Mouse (Mus musculus): Measurements from ENCODE around the gene Cldn13.
A peak's percentile ranks its signal among the peaks of the same experiment; 100 is the strongest.
"Not testable (repeated sequence)": the region's sequence is repeated elsewhere in the genome, so short reads cannot be mapped to it uniquely, and the experiment has no call there.

Cldn13 gene

GRCm38 (mm10) chr5:134933686-134934085, 18.4 kb upstream of the Cldn13 start:
- DNase-seq (ENCODE audit: low spot score), result not testable (repeated sequence)

DNA sequence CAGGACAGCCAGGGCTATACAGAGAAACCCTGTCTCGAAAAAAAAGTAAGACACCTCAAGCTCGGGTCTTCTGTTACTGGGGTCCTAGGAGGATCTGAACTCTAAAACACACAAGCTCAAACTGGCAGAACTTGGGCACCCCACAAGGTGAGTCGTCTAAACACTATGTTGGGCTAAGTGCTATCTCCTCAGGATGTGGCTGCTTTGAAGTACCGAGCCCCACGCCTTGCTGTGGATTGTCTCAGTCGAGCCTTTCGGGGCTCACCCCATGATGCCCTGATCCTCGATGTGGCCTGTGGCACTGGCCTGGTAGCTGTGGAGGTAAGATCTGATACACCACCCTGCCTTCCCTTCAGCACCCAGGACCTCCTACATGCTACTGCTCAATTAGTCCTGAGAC, 18.0 kb upstream of the Cldn13 start:
- DNase-seq (ENCODE audit: low spot score), result no peak

DNA sequence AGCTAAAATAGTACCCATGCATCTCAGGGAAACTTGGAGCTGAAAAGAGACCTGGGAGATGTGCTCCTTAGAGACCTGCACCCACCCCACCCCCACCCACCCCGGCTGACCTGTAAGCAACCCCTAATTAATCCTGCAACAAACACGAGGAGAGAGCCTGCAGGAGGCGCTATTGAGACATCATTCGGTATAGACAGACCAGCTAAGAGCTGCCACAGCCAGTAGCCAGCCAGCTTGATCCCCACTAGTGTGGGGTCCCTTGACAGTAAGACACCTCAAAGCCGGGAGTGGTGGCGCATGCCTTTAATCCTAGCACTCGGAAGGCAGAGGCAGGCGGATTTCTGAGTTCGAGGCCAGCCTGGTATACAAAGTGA, 17.6 kb upstream of the Cldn13 start:
- peak; percentile 78 for DNase-seq (ENCODE audit: low spot score)

DNA sequence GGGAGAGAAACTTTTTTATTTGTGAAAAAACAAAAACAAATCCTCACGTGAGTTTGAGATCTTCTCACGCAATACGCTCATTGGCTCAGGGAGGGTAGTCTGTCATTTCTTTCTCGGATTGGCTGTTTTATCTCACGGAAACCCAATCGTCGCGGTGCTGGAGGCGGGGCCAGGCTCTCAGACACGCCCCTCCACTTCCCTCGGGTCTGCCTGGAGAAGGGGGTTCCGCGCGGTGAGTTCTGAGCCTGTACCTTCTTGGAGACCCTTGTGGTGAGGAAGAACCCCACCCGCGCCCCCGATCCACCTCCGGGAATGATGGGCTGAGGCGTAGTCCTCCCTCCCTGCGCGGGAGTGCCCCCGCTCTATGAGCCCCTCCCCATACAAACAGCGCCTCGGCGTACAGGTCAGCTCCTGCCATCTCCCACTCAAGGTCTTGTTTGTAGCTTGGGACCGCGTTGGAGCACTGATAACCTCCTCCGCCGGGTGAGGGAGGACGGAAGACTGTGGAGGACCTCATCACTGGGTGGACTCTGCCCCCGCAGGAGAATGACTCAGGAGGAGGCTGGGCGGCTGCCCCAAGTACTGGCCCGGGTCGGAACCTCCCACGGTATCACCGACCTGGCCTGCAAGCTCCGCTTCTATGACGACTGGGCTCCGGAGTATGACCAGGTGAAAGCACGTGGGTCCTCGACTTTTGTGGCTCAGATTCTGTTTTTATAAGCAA, 17.0 kb upstream of the Cldn13 start, which contains the start of gene Mettl27:
Gene Mettl27, plus strand, starts transcription at position 190 of the 724 bp plus-strand sequence.
- peak; percentile 94 for DNase-seq (ENCODE audit: low spot score)

- no peak for DNase-seq (ENCODE audit: low spot score)
Measured at GRCm38 (mm10) chr5:134929988-134930387, 14.7 kb upstream of the Cldn13 start.

- DNase-seq (ENCODE audit: low spot score), result no peak
Measured at GRCm38 (mm10) chr5:134926726-134927125, 11.4 kb upstream of the Cldn13 start.

DNA sequence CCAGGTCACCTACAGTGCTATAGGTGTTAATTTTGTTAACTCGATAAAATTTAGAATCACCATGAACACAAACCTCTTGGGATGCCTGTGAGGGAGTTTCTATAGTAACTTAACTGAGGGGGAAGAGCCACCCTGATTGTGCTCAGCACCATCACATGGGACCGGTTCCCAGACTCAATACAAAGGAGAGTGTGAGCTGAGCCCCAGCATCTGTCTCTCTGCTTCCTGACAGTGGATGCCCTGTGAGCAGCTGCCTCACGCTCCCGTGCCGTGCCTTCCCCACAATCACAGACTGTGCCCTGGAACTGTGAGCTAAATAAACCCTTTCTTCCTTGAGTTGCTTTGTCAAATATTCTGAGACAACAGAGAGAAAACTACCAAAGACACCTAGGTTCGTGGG, 7.8 kb upstream of the Cldn13 start:
- DNase-seq (ENCODE audit: low spot score), result no peak

GRCm38 (mm10) chr5:134921106-134921505, 5.8 kb upstream of the Cldn13 start:
- DNase-seq (ENCODE audit: low spot score), result no peak

DNA sequence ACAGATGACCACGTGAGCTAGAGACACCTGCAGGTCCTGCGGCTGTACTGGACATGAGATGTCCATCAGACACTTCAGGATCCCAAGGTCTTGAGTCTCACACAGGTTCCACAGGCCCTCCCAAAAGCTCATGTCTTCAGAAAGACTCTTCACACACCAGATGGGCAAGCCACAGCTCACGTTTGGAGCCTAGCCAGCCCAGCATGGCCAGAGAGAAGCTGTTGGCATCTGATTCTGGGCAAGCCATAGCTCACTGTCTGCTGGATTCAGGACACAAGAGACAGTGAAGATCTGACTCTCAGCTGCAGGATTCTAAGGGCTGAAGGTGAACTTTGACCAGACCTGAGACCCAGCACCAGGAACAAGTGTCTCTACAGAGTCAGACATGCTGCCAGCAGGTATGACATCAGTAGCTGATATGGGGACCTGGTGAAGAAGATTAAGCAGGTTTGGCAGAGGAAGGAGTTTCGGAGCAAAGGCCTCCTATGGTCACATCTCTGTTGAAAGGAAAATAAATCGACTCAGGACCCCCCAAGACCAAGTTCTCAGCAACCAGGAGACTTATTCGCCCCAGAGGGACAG, 4.9 kb upstream of the Cldn13 start:
- no peak for DNase-seq (ENCODE audit: low spot score)

DNA sequence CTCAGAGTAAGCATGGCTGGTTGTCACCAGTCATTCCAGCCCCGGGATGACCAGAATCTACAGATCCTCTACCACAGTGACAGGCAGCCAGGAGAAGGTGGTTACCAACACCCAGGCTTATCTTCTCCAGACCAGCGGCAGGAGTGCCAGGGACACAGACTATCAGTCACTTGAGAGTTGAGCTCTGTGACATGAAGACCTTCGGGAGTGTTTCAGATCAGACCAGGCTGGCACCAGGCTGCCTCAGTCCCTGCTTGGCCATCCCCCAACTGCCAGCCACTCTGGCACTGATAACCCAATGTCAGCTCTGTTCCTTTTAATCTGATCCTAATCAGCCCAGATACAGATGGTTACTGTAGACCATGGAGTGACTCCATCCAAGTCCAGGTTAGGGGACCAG, 3.8 kb upstream of the Cldn13 start:
- DNase-seq (ENCODE audit: low spot score), result no peak

- peak; percentile 71 for DNase-seq (ENCODE audit: low spot score)
Measured at GRCm38 (mm10) chr5:134918071-134918832, 2.9 kb upstream of the Cldn13 start.

- DNase-seq (ENCODE audit: low spot score), result no peak
Measured at GRCm38 (mm10) chr5:134914510-134914909, 816 bp downstream of the Cldn13 start.

DNA sequence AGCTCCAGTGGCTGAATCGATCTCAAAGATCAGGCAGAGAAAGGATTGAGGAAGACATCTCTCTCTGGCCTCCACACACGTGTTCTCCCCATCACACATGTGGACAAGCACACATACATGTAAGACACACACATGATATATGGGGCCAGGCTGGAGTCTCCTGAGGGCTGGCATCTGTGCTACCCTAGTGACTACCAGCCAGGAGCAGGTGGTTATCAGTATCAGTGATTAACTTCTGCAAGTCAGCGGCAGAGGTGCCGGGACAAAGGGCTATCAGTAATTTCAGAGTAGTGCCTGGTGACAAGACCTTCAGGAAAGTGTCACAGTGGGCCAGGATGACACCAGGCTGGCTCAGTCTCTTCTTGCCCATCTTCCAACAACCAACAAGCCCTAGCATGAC, 1.6 kb downstream of the Cldn13 start:
- DNase-seq (ENCODE audit: low spot score), result no peak

GRCm38 (mm10) chr5:134913352-134913751, 2.0 kb downstream of the Cldn13 start:
- DNase-seq (ENCODE audit: low spot score), result no peak

DNA sequence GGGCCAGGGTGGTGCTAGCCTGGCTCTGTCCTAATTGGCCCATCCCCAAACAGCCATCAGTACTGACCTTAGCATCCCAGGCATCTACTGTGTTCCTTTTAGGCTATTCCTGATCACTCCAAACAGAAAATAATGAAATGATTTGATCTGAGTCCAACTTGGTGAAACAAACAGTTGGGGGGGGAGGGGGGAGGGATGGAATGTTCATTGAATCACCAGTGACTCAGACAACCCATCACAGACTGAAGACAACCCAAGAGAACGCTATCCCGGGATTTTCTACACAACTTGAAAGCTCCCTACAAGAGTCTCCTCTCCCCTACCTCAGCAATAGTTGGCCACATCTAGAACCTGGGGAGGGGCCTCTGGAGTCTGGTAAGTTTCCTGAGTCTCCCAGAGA, 3.4 kb downstream of the Cldn13 start:
- DNase-seq (ENCODE audit: low spot score), result no peak

DNA sequence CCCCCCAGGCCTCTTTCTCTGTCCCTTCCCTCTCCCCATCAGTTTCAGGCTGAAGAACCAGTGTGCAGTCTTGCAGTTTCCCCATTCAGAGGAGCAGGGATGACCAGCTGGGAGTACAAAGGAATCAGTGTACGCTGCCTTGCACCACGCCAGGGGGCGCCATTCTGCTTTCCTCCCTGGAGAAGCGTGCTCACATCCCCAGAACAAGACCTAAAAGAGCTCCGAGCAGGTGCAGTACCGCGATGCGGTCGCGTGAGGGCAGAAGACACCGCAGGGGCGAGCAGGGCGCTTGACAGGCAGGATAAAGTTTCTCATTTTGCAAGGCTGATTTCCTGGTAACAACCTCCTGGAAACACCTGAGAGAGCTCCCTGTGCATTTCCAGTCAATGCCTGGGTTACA, 8.2 kb downstream of the Cldn13 start:
- peak; percentile 94 for DNase-seq (ENCODE audit: low spot score)

DNA sequence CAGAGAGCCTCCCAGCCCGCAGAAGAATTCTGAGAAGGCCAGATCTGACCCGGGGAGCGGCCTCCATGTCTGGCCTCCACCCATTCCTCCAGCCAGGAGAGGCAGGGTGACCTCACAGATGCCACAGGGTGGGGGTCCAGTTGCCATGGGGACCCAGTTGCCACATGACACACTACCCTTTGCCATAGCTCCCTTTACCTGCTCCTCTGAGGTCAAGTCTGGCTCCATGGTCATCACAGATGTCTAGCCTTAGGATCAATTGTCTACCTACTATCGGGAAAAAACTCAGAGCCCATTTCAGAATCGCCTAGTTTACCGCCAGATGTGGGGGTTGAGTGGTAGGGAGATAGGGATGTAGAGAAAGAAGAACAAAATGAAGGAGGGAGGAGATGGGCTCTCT, 8.7 kb downstream of the Cldn13 start, which contains the start of gene Tmem270:
Gene Tmem270, minus strand, starts transcription at position 101 of the 400 bp plus-strand sequence.
- no peak for DNase-seq (ENCODE audit: low spot score)

DNA sequence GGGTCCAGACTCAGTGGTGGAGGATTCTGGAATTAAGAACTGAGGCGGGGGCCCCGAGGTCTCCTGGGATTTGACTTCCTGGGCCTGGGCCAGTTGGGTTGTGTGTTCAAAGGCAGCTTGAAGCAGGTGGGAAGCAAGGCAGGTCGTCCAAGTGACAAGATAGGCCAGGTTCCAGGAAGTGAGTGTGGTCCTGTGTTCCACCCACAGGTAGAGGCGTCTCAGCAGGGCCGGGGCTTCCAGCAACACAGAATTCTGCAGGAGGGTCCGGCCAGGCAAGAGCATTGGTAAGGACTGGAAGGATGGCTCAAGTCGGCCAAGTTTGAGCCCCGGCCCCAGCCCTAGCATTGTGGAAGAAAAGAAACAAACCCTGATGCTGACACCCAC, 13.7 kb downstream of the Cldn13 start:
- no peak for DNase-seq (ENCODE audit: low spot score)

- DNase-seq (ENCODE audit: low spot score), result peak; percentile 75
Measured at GRCm38 (mm10) chr5:134901012-134901643, 14.2 kb downstream of the Cldn13 start.

GRCm38 (mm10) chr5:134897596-134897995, 17.7 kb downstream of the Cldn13 start:
- no peak for DNase-seq (ENCODE audit: low spot score)

GRCm38 (mm10) chr5:134896965-134897364, 18.4 kb downstream of the Cldn13 start:
- no peak for DNase-seq (ENCODE audit: low spot score)

GRCm38 (mm10) chr5:134895291-134895690, 20.0 kb downstream of the Cldn13 start:
- DNase-seq (ENCODE audit: low spot score), result peak; percentile 57

GRCm38 (mm10) chr5:134892717-134893116, 22.6 kb downstream of the Cldn13 start:
- DNase-seq (ENCODE audit: low spot score), result no peak

Measured in embryo, embryonic 10.5 days (tissue).